Mouse (Mus musculus): ENCODE measurements around the gene Tex14. TPM values are rescaled to one million over a fixed set of nuclear protein-coding genes. Genes with fewer than 3 reads are reported as not detected.
A peak's percentile ranks its signal among the peaks of the same experiment; 100 is the strongest.

The Tex14 gene
- total RNA-seq, 2 experiments from 2014 or later: 0.25 to 0.32 TPM

- intact Hi-C loops (cut with DNase I): no loop called here
- no peak for DNase-seq (ENCODE audit: low spot score in 2 of 2)
Observed at GRCm38 (mm10) chr11:87542285-87542684, 137.4 kb downstream of the Tex14 start.

DNA sequence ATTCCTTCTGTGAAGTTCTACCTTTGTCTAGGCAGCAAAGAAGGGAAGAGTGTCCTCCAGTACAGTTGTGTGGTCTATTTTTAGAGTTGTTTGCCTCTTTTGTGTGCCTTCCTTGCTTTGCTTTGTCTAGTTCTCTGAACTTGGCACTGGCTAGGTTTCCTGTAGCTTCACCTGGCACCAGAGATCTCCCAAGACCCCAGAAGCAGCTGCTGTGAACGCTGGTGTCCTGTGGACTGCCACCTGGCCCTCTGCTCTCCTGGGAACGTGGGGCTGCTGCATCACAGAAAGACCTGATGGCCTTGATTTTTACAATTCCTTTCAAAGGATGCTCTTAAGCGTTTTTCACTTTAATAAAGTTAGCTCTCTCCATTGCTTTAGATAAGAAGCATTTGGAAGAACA lies 138.0 kb downstream of the Tex14 start:
- intact Hi-C loops (cut with DNase I): no loop called here
- DNase-seq (ENCODE audit: low spot score in 2 of 2): no peak

- intact Hi-C loops (cut with DNase I): no loop called here
- peak in 1 of 2 experiments; percentile 79 for DNase-seq (ENCODE audit: low spot score in 2 of 2)
Observed at GRCm38 (mm10) chr11:87553342-87553741, 148.5 kb downstream of the Tex14 start.

DNA sequence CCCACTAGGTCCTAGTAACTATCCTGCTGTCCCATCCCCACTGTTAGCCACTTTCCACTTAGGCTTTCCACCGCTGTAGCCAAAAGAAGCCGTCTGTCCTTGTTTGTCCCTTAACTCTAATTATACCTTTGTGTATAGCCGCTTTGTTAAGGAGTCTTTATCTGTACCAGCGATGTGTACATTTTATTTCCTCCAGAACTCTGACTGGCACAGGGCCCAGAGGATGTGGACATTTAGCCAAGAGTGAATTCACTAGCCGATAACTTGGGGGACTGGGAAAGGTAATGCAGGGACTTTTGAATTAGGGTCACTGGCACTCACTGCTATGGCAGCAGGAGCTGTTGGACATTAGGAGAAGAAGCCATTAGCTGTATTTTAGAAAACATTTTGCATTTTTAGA lies 149.5 kb downstream of the Tex14 start:
- intact Hi-C loops (cut with DNase I): no loop called here
- DNase-seq (ENCODE audit: low spot score in 2 of 2): no peak

GRCm38 (mm10) chr11:87555106-87555703 lies 150.3 kb downstream of the Tex14 start:
- intact Hi-C loops (cut with DNase I): no loop called here
- no peak for DNase-seq (ENCODE audit: low spot score in 2 of 2)

DNA sequence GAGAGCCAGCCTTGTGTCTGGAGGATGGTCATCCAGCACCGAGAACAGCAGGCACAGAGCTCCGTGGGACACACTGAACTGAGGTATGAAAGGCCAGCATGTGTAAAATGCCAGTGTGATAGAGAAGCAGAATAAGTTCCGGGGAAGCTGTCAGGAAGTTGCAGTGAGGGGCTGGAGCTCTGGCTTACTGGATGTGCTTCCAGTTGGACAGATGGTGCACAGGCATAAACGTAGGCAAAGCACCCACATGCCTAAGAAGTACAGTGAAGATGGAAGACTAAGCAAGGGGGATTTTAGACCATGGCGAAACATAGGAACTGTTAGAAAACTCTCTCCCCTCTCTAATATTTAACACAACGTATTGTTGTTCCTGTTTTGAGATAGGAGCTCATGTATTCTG lies 156.3 kb downstream of the Tex14 start:
- intact Hi-C loops (cut with DNase I): no loop called here
- DNase-seq (ENCODE audit: low spot score in 2 of 2): peak in 1 of 2 experiments; percentile 64

- intact Hi-C loops (cut with DNase I): no loop called here
- DNase-seq (ENCODE audit: low spot score in 2 of 2): no peak
Observed at GRCm38 (mm10) chr11:87566501-87566900, 161.6 kb downstream of the Tex14 start, which contains the start of gene Gm11492. Gene Gm11492, plus strand, starts transcription at chr11:87566653.

DNA sequence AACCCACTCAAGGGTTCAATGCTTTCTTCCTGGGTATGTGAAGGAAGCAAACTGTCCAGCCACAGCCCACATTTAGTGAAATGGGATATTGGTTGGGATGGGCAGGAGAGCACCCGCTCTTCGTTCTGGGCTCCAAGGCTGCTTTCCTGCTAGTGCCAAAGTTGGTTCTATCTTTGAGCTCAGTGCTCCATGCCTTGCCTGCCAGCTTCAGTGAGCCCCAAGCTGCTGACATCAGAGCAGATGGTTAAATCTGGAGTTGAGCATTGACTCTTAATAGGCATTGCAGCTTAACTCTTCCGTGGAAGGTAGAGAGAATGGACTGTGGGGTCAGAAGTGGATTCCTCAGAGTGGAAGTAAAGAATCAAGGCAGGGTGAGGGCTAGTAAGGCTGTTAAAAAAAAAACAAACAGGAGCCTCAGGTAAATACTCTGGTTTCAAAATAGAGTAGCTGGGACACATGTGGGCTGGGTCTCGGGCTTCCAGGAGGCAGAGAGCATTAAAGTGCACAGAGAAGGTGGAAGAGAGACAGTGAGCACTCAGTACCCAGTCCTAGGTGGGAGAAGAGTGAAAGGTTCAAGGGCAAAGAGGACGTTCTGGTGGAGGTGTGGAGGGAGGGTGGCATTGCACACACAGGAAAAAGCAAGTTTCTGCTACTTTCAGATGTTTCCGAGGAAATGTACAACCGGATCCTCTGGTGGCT lies 163.5 kb downstream of the Tex14 start, which contains the start of gene Sept4:
Gene Sept4, plus strand, starts transcription at position 649 of the 699 bp plus-strand sequence.
- peak in 1 of 2 experiments; percentile 51 for DNase-seq (ENCODE audit: low spot score in 2 of 2)
- intact Hi-C loops (cut with DNase I): no loop called here

GRCm38 (mm10) chr11:87570743-87571142 lies 165.9 kb downstream of the Tex14 start:
- no peak for DNase-seq (ENCODE audit: low spot score in 2 of 2)
- intact Hi-C loops (cut with DNase I): no loop called here

- DNase-seq (ENCODE audit: low spot score in 2 of 2): no peak
- intact Hi-C loops (cut with DNase I): no loop called here
Observed at GRCm38 (mm10) chr11:87571361-87571950, 166.6 kb downstream of the Tex14 start.

GRCm38 (mm10) chr11:87573751-87574150 lies 168.9 kb downstream of the Tex14 start:
- intact Hi-C loops (cut with DNase I): no loop called here

DNA sequence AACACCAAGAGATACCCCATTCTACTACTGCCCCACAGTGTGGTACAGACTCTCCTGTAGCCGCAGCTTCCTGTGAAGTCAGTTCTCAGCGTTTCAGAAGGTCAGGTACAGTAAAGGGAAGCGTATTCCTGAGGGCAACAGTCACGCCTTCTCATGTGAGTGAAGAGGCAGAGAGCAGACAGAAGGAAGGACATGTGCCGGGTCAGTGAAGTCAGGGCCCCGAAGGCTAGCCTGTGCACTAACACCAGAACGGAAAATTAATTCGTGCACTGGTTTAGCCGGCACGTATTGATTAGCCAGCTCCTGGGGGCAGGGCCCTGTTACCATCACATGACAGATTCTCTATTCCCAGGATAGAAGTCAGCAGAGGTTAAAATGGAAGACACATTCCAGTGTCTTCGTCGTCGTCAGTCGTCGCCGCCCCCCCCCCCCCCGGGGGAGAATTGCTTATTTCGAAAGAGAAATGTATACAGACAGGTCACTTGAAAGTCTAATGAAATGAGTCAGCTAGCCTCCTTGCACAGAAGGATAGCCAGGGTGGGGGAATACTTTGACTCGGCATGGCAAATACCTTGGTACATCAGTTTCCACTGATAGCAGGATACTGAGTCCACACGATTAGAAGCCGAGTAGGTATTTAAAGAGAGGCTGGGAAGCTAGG lies 169.8 kb downstream of the Tex14 start:
- intact Hi-C loops (cut with DNase I): no loop called here
- no peak for DNase-seq (ENCODE audit: low spot score in 2 of 2)

More at GRCm38 (mm10) chr11:87573751-87574150, 168.9 kb downstream of the Tex14 start:
- no peak for DNase-seq (ENCODE audit: low spot score in 2 of 2)

GRCm38 (mm10) chr11:87577601-87578248 lies 172.9 kb downstream of the Tex14 start:
- DNase-seq (ENCODE audit: low spot score in 2 of 2): peak in 1 of 2 experiments; percentile 57
- intact Hi-C loops (cut with DNase I): no loop called here

DNA sequence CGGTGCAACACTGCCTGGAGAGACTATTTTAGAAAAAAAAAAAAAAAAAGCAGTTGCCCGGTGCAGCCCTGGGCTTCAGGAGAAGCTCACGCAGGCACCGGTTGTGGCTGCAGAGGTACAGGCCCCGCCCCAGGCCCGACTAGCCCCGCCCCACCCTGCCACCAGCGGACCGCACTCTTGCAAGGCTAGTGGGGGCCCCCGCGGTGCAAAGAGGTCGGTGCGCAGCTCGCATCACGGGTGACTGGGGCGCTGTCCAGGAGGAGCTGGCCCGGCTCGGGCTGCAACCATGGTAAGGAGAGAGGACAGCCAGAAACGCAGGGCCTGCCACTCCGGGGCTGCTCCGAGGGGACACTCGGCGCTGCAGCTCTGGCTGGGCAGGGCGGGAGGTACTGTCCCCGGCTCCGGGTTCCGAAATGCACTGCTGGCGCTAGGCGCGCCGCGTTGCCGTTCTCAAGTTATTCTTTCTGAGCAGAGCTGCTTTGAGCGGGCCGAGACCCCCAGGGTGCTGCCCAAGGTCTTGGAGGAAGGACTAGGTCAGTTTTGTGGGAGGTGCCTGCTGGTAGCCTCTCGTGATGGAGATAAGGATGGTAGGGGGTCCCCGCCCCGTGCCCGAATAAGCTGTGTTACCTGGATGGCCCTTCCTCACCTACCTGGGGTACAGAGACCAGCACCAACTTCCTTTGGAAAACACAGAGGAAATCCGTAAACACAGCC lies 173.5 kb downstream of the Tex14 start:
- peak; percentile 48 to 73 for DNase-seq (ENCODE audit: low spot score in 2 of 2)
- intact Hi-C loops (cut with DNase I): no loop called here

DNA sequence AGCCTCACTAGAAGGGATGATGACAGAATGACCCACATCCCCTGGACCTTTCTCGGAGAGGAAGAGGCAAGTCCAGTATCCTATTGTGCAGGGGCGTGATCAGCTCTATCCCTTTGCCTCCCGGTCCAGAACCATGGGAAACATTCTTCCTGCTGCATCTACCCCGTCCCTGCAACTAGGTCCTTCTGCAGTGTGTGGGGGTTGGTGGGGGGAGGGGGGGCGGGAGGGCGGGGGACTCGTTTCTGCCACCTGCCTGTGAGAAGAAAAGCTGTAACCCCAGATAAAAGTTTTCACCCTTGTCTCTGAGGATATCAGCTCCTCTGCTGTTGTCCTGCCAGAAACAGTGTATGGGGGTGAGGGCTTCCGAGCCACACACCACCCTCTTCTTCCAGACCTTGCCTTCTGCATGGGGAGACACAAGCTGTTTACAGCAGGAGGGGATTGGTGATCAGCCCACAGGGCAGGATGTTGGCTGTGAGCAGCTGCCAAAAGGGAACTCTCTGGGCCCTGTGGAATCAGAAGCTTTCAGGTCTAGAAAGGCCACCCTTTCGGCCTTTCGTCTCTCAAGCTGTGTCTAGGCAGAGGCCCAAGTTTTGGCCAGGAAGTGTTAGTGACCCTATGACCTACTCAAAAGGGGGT lies 174.2 kb downstream of the Tex14 start:
- DNase-seq (ENCODE audit: low spot score in 2 of 2): peak in 1 of 2 experiments; percentile 48

GRCm38 (mm10) chr11:87579713-87580112 lies 174.8 kb downstream of the Tex14 start:
- DNase-seq (ENCODE audit: low spot score in 2 of 2): no peak
- intact Hi-C loops (cut with DNase I): no loop called here

More for the DNA sequence above, 174.2 kb downstream of the Tex14 start:
- intact Hi-C loops (cut with DNase I): no loop called here

GRCm38 (mm10) chr11:87580543-87581085 lies 175.7 kb downstream of the Tex14 start:
- no peak for DNase-seq (ENCODE audit: low spot score in 2 of 2)
- intact Hi-C loops (cut with DNase I): no loop called here

GRCm38 (mm10) chr11:87581161-87581865 lies 176.4 kb downstream of the Tex14 start:
- intact Hi-C loops (cut with DNase I): no loop called here
- DNase-seq (ENCODE audit: low spot score in 2 of 2): no peak

Measured in left cerebral cortex, postnatal 25 days (tissue).